Mouse (Mus musculus) granulocyte monocyte progenitor cell, adult 5-6 weeks (primary cell): ENCODE results near the gene Inpp4b. TPM values are rescaled to one million over a fixed set of nuclear protein-coding genes. Genes with fewer than 3 reads are reported as not detected.

Source experiments
- ATAC-seq: replicated peaks from 2 replicates; pipeline ENCODE4 v1.8.0; 2016; ENCODE audit warnings: mild to moderate bottlenecking, moderate TSS enrichment, inconsistent platforms; ENCODE audit not compliant: poor library complexity, severe bottlenecking
- total RNA-seq, 2 experiments: library from RNA; stranded (forward) in 1 of 2; stranded (reverse) in 1 of 2; fragments of 200-712, 200-1000 nt in 1 of 2; fragments of >200 nt in 1 of 2; fragmentation: Nextera tagmentation in 1 of 2; gene quantifications; 2 replicates each; pipeline ENCODE4 v1.2.3; 2014 to 2017

The Inpp4b gene
- total RNA-seq, 2 experiments from 2014 or later, result 0.73 to 4.7 TPM

DNA sequence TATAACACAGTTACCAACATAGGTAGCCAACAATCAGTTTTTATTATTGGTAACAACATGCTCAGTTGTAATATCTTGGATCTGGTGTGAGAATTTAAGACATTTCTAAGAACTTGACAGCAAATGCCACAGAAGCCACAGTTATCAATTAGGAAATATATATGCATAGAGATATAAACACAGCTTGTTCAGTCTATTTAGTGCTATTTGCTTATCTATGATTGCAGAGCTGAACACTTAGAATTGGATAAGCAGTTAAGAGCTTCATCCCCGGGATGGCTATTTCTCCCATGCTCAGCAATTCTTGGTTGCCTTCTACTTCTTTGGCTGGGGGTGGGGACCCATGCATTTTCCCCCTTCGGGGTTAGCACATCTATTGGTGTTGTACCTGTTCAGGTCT, 112.5 kb downstream of the Inpp4b start:
- no peak for ATAC-seq

DNA sequence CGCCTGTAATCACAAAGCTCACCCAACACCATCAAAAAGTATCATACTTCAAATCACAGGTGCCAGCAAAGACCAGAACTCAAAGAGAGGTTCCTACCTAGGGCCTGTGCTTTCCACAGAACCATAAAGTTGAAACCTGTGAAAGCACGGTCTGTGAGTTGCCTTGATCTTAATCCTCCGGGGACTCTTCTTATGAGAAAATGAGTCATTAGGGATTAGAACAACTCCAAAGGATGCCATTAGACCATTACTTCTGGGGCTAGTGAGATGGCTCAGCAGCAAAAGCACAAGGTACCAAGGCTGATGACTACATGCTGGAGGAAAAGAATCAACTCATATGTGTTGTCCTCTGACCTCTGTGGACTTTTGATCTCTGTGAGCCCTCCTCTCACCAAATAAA, 121.4 kb downstream of the Inpp4b start:
- ATAC-seq, result no peak

- peak; percentile 89 for ATAC-seq
Measured at GRCm38 (mm10) chr8:81466776-81467175, 124.4 kb downstream of the Inpp4b start.

DNA sequence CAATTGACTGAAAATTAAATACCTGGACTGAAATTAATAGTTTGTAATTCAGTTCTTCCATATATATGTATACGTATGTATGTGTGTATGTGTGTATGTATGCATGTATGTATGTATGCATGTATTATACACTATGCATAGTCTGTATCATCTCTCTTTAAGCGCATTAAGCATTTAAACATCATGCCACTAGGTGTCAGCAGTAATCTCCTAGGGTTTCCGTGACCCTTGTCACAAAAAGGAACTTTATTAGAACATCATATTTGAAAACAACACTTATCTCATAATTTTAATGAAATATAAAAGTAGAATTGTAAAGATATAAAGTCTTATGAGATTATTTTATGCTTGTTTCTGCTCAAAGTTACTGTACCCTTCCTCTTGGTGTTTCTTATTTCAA, 136.3 kb downstream of the Inpp4b start:
- ATAC-seq, result no peak; the same call in 1 of the 2 replicates

DNA sequence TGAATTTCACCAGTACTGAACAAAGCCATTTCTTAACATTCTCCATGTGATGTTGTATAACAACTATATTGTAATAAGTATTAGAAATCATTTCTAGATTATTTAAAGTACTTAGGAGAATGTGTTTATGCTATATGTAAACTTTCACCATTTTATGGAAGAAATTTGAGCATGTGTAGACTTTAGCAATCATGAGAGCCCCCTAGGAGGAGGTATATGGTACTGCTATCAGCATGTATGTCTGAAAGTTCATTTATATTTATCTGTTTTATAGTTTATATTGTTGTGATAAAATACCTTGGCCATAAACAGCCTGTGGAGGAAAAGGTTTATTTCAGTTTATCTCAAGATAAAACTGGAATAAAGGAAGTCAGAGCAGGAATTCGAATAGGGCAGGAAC, 141.5 kb downstream of the Inpp4b start:
- no peak for ATAC-seq

DNA sequence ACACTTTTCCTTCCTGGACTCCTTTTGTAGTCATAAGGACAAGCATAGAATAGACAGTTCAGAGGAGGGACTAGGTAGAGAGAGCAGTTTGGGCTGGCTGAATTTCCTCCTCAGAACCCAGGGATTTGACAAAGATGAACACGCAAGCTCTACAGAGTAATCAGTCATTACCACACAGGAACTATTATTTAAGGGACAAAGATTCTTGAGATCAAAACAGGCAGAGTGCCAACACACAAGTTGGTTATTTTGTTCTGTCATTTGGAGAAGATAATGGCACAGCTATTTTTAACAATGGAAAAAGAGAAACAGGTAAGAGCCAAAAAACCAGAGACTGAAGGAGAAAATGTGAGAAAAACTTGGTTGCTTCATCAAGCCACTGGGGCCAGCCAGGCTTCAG, 143.3 kb downstream of the Inpp4b start:
- ATAC-seq, result no peak

DNA sequence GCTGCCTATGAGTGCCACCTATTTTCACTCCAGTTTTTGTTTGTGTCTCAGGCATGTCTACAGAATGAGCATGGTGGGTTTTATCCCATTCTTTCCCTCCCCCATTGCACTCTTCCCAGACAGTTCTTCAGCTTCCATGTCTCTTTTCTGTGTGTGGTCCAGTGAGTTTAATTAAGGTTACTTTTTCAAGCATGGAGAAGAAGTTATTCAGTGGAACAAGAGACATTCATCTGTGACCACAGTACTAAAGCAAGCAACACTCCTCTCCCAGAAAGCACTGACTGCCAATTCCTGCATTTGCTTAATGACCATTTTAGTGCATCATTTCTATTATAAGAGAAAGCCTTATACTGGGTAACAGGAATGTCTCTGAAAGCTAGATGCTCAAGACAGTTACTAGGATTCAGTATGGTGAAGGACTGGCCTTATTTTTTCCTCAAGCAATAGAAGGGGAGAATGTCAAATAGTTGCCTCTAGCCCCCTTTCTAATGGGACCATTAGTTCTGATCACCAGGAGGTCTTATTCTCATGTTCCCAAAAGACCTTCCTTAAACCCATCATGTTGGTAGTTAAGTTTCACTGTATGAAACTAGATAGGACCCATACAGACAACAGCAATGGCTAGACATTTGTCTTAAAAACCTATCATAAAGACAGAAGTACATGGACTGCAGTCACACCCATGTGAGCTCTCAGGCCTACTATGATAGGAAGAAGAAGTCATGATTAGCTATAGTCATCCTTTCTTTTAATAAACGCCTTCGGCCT, 147.7 kb downstream of the Inpp4b start:
- ATAC-seq, result no peak

- ATAC-seq, result peak; percentile 27
Measured at GRCm38 (mm10) chr8:81491097-81491705, 148.8 kb downstream of the Inpp4b start.

DNA sequence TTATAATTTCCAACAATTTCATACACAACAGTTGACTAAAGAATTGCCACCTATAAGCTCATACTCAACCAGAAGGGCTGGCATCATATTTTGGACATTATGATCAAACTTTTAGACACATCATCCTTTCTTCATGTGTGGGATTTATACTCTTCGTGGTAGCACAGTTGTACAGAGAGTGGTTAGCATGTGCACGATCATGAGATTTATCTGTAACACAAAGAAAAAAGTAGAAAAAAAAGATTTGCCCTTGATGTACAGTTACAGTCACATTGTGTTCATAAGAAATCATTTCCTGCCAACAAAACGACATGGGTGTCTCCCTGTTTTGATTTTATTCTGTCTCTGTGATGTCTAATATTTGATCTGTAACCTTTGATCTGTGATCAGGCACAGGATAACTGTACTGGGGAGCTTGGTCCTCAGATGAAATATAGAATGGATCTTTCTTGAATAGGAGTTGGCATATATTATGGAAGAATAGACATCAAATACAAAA, 149.4 kb downstream of the Inpp4b start:
- no peak for ATAC-seq

GRCm38 (mm10) chr8:81494823-81495222, 152.5 kb downstream of the Inpp4b start:
- ATAC-seq, result no peak

- ATAC-seq, result no peak
Measured at GRCm38 (mm10) chr8:81497646-81498045, 155.3 kb downstream of the Inpp4b start.

- ATAC-seq, result no peak
Measured at GRCm38 (mm10) chr8:81502216-81502615, 159.9 kb downstream of the Inpp4b start.

DNA sequence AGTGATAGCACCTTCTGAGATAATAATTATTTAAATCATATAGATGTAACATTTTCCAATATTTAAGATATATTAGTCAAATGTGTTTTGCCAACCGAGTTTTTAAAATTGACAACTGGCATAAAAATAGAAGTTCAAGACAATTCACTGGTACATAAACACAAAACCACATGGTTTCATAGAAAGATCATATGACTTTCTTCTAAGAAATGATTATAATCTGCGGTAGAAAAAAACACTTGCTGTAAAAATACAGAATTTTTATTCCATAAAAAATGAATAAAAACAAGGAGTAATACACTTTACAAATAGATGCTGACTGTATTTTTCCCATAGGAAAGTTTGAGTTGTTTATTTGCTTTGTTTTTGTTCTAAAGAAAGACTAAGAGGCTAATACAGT, 160.6 kb downstream of the Inpp4b start:
- no peak for ATAC-seq

DNA sequence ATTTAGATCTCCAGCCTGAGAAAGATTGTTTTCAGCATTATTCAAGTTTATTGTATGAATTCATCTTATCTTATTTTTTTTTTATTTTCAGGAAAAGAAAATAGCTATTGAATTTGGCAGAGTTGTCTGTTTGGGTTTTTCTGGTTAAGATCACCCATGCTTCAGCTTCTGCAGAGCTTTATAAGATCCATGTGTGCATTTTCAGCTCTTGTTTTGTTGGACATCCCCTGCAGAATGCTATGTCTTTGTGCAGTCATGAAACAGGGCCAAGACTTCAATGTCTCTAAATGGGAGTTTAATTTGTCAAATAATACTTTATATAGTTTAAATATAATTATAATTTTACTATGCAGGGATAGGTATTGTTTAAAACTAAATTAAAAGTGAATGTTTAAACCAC, 170.5 kb downstream of the Inpp4b start:
- no peak for ATAC-seq

GRCm38 (mm10) chr8:81514425-81514824, 172.1 kb downstream of the Inpp4b start:
- no peak for ATAC-seq

- ATAC-seq, result no peak
Measured at GRCm38 (mm10) chr8:81522085-81522484, 179.7 kb downstream of the Inpp4b start.

DNA sequence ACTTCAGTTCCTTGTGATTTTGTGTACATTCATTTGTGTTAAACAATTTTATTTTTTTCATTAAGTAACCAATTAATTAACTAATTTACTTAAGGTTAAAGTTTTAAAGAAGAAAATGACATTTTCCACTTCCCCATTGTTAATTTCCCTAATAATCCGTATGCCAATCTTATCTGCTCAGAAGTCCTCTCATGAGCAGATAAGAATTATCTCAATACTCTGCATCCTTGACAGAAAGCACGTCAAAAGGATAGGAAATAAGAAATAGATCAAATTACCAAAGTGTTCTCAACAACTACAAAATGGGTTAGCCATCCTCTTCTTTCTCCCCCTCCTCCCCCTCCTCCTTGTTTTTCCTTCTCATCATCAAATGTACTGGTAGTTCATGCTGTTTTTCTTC, 182.2 kb downstream of the Inpp4b start:
- ATAC-seq, result no peak

DNA sequence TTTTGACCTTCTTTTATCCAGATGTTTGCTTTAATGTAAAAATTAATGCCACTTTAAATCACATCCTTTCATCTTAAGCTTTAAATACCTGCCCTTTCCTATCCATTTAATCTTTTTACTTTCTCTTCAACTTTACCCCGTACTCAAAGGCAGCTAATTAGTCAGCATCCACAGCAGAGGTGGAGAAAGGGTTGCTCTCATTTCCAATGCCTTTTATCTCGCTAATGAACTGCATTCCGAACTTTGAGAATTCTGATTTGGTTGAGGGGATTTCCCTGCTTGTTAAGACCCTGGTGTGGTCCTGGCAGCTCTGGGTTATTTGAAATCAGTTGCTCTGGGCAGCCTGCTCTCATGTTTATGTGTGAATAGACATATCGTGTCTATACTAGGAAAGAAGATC, 185.3 kb downstream of the Inpp4b start:
- ATAC-seq, result no peak

- ATAC-seq, result no peak
Measured at GRCm38 (mm10) chr8:81538310-81538709, 196.0 kb downstream of the Inpp4b start.

DNA sequence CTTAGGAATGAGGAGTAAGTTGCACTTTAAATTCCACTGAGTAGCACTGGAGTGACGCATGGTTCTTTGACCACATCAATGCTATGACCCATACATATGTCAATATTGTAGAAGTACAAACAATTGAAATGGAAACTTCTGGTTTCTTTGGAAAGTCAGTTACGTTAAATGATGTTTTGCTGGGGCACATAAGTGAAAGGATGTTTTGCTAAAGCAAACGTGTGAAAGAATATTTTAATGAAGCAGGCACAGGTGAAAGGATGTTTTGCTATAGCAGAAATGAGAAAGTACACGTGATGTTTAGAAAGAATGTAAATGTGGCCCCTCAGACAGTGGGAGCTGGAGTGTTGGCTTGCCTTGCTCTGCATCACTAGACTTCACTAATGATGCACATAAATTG, 216.2 kb downstream of the Inpp4b start:
- no peak for ATAC-seq

DNA sequence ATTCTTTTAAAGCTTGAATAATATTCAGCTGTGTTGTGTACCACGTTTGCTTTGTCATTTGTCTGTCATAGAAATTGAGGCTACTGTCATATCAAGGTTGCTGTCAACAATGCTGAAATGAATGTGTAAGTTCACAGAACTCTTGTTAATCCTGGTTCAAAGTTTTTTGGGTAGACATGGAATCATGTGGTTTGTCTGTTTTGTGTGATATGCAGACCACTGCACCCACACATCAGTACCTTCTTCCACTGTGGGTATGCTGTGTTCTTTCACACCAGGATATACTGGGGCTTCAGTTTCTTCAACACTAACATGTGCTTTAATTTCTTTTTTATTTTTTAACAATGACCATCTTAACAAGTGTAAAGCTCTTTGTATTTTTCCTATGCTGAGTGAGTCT, 220.0 kb downstream of the Inpp4b start:
- ATAC-seq, result no peak

DNA sequence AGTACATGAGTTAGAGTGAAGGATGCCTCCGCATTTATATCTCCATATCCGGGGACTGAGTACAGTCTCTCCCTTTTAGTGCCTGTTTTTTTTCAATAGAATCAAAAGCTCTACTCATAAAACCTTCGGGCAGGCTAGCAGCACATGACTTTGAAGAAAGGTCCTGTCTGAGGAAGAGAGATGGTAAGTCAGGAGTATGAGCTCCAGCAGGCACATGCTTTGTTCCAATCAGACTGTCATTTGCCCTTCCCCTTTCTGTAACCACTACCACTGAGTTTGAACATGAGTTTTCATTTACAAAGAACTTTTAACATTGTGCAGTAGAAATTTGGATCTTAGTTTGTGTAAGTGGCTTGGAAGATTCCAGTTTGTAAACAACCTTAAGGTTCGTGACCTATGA, 223.1 kb downstream of the Inpp4b start:
- ATAC-seq, result no peak
